Mouse (Mus musculus) frontal cortex, postnatal 14 days (tissue): ENCODE results near the gene Apod.
"Not testable (repeated sequence)": the region's sequence is repeated elsewhere in the genome, so short reads cannot be mapped to it uniquely, and the experiment has no call there.

ENCODE experiments used
- DNase-seq, 2 experiments: peaks; one replicate each; pipeline ENCODE4 v3.0.0; 2022; ENCODE audit warnings: low spot score in 2 of 2

Gene Apod

GRCm38 (mm10) chr16:31321501-31321900 is 6.9 kb upstream of the Apod start:
- DNase-seq, result no peak

- DNase-seq, result no peak
Measured at GRCm38 (mm10) chr16:31320954-31321353, 6.3 kb upstream of the Apod start.

GRCm38 (mm10) chr16:31319723-31320122 is 5.1 kb upstream of the Apod start:
- DNase-seq, result not testable (repeated sequence)

GRCm38 (mm10) chr16:31319316-31319715 is 4.7 kb upstream of the Apod start:
- DNase-seq, result no peak

- DNase-seq, result no peak
Measured at GRCm38 (mm10) chr16:31318418-31318817, 3.8 kb upstream of the Apod start.

- not testable (repeated sequence) for DNase-seq
Measured at GRCm38 (mm10) chr16:31316246-31317143, 1.9 kb upstream of the Apod start.

- DNase-seq, result no peak
Measured at GRCm38 (mm10) chr16:31315294-31315693, 686 bp upstream of the Apod start.

- no peak for DNase-seq
Measured at GRCm38 (mm10) chr16:31313611-31314010, 997 bp downstream of the Apod start.

- DNase-seq, result no peak
Measured at GRCm38 (mm10) chr16:31312296-31312695, 2.3 kb downstream of the Apod start.

- no peak for DNase-seq
Measured at GRCm38 (mm10) chr16:31305199-31305919, 9.2 kb downstream of the Apod start.

- no peak for DNase-seq
Measured at GRCm38 (mm10) chr16:31303276-31303675, 11.3 kb downstream of the Apod start.

- no peak for DNase-seq
Measured at GRCm38 (mm10) chr16:31300883-31301532, 13.6 kb downstream of the Apod start.

GRCm38 (mm10) chr16:31300467-31300866 is 14.1 kb downstream of the Apod start:
- no peak for DNase-seq

- no peak for DNase-seq
Measured at GRCm38 (mm10) chr16:31299960-31300353, 14.7 kb downstream of the Apod start.

GRCm38 (mm10) chr16:31299164-31299959 is 15.2 kb downstream of the Apod start:
- DNase-seq, result no peak

- no peak for DNase-seq
Measured at GRCm38 (mm10) chr16:31297113-31297512, 17.5 kb downstream of the Apod start.

GRCm38 (mm10) chr16:31293761-31294160 is 20.8 kb downstream of the Apod start:
- no peak for DNase-seq

- no peak for DNase-seq
Measured at GRCm38 (mm10) chr16:31290751-31291365, 23.8 kb downstream of the Apod start.

GRCm38 (mm10) chr16:31290281-31290680 is 24.3 kb downstream of the Apod start:
- DNase-seq, result peak; percentile 63 to 74

GRCm38 (mm10) chr16:31287712-31288111 is 26.9 kb downstream of the Apod start:
- no peak for DNase-seq
